Mouse (Mus musculus): Measurements from ENCODE around the gene Slc12a4. TPM values are rescaled to one million over a fixed set of nuclear protein-coding genes. Genes with fewer than 3 reads are reported as not detected.
"Not testable (repeated sequence)": the region's sequence is repeated elsewhere in the genome, so short reads cannot be mapped to it uniquely, and the experiment has no call there.

The Slc12a4 gene
- total RNA-seq (2015) (2.9 and 5.9 TPM in 2 replicates), total RNA-seq (2017) (2.1 and 9.4 TPM in 2 replicates)

- peak; percentile 77 for ATAC-seq (ENCODE audit: poor library complexity, severe bottlenecking)
These were observed at the start of gene Slc12a4 for GRCm38 (mm10) chr8:105965905-105966341. TSS of gene Slc12a4 (minus strand) at chr8:105966097.

- not testable (repeated sequence) for ATAC-seq (ENCODE audit: poor library complexity, severe bottlenecking)
These were observed 46.3 kb upstream of the Slc12a4 start for GRCm38 (mm10) chr8:106012203-106012602.

- no peak for ATAC-seq (ENCODE audit: poor library complexity, severe bottlenecking)
These were observed 45.7 kb upstream of the Slc12a4 start, which contains the start of gene Ddx28 for GRCm38 (mm10) chr8:106011643-106011986. TSS of gene Ddx28 (minus strand) at chr8:106011882.

- peak; percentile 93 for ATAC-seq (ENCODE audit: poor library complexity, severe bottlenecking)
These were observed 45.1 kb upstream of the Slc12a4 start for GRCm38 (mm10) chr8:106010748-106011642.

GRCm38 (mm10) chr8:106007891-106008290 is 42.0 kb upstream of the Slc12a4 start:
- not testable (repeated sequence) for ATAC-seq (ENCODE audit: poor library complexity, severe bottlenecking)

- ATAC-seq (ENCODE audit: poor library complexity, severe bottlenecking), result peak; percentile 47
These were observed 41.2 kb upstream of the Slc12a4 start for GRCm38 (mm10) chr8:106007135-106007534.

GRCm38 (mm10) chr8:106006413-106006812 is 40.5 kb upstream of the Slc12a4 start:
- no peak for ATAC-seq (ENCODE audit: poor library complexity, severe bottlenecking)

GRCm38 (mm10) chr8:106005875-106006274 is 40.0 kb upstream of the Slc12a4 start, which contains the start of gene Dpep2nb:
TSS of gene Dpep2nb (minus strand) at chr8:106005975.
- ATAC-seq (ENCODE audit: poor library complexity, severe bottlenecking), result no peak

- ATAC-seq (ENCODE audit: poor library complexity, severe bottlenecking), result peak; percentile 65
These were observed 38.8 kb upstream of the Slc12a4 start for GRCm38 (mm10) chr8:106004538-106005207.

GRCm38 (mm10) chr8:106001908-106002307 is 36.0 kb upstream of the Slc12a4 start:
- ATAC-seq (ENCODE audit: poor library complexity, severe bottlenecking), result no peak

GRCm38 (mm10) chr8:105998971-105999370 is 33.1 kb upstream of the Slc12a4 start:
- no peak for ATAC-seq (ENCODE audit: poor library complexity, severe bottlenecking)

- ATAC-seq (ENCODE audit: poor library complexity, severe bottlenecking), result peak; percentile 92
These were observed 30.5 kb upstream of the Slc12a4 start for GRCm38 (mm10) chr8:105996359-105996758.

- no peak for ATAC-seq (ENCODE audit: poor library complexity, severe bottlenecking)
These were observed 27.3 kb upstream of the Slc12a4 start for GRCm38 (mm10) chr8:105993226-105993625.

- 0 out of 2 replicates have a peak, but pooled peaks have one; percentile 13 for ATAC-seq (ENCODE audit: poor library complexity, severe bottlenecking)
These were observed 26.6 kb upstream of the Slc12a4 start for GRCm38 (mm10) chr8:105992499-105992898.

- ATAC-seq (ENCODE audit: poor library complexity, severe bottlenecking), result no peak
These were observed 25.6 kb upstream of the Slc12a4 start for GRCm38 (mm10) chr8:105991546-105991945.

- peak; percentile 92 for ATAC-seq (ENCODE audit: poor library complexity, severe bottlenecking)
These were observed 25.0 kb upstream of the Slc12a4 start, which contains the start of gene Dus2 for GRCm38 (mm10) chr8:105990856-105991387. TSS of gene Dus2 (plus strand) at chr8:105991337.

- no peak for ATAC-seq (ENCODE audit: poor library complexity, severe bottlenecking)
These were observed 22.6 kb upstream of the Slc12a4 start for GRCm38 (mm10) chr8:105988546-105988945.

GRCm38 (mm10) chr8:105983406-105983805 is 17.5 kb upstream of the Slc12a4 start:
- peak; percentile 97 for ATAC-seq (ENCODE audit: poor library complexity, severe bottlenecking)

GRCm38 (mm10) chr8:105981146-105981545 is 15.2 kb upstream of the Slc12a4 start:
- no peak for ATAC-seq (ENCODE audit: poor library complexity, severe bottlenecking)

- ATAC-seq (ENCODE audit: poor library complexity, severe bottlenecking), result no peak
These were observed 13.4 kb upstream of the Slc12a4 start, which contains the start of gene Dpep3 for GRCm38 (mm10) chr8:105979325-105979724. TSS of gene Dpep3 (minus strand) at chr8:105979429.

- ATAC-seq (ENCODE audit: poor library complexity, severe bottlenecking), result no peak
These were observed 9.5 kb upstream of the Slc12a4 start for GRCm38 (mm10) chr8:105975363-105975762.
